Mouse (Mus musculus): ENCODE data around the gene Fto. TPM values are rescaled to one million over a fixed set of nuclear protein-coding genes. Genes with fewer than 3 reads are reported as not detected.

Fto gene
- total RNA-seq, 2 experiments from 2014 or later: 79.7 to 83.3 TPM

DNA sequence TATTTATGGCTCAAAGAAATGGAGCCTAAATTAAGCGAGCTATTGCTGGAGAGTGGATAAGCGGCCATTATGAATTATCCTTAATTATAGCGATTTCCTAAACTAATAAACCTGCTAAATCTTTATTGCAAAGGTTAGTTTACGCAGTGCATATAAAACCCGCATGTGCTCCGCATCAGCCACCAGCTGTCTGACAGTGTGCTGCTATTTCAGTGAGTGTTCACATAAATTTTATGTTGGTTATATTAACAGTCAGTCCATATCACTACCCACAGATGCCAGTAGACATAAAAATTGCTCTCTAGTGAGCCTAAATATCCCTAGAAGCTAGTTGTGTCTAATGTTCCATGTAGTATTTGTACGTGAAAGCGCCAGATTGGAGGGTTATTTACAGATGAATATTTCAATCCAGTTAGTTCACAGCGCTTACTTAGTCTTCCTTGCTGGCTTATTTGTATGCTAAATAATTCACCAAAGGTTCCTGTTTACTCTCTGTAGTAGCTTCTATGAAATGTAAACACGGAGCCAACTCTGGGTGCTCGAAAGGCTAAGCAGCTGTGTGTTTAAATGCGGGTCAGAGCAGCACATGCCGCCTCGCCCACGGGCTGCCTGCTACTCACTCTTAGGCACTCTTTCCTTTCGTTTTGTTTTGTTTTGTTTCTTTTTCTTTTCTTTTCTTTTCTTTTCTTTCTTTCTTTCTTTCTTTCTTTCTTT is 317.2 kb downstream of the Fto start:
- intact Hi-C loops (cut with DNase I): loop anchor here (5.0 kb wide), 1 partner anchor 78 kb away; no protein-coding TSS in a partner anchor
- DNase-seq: no peak

DNA sequence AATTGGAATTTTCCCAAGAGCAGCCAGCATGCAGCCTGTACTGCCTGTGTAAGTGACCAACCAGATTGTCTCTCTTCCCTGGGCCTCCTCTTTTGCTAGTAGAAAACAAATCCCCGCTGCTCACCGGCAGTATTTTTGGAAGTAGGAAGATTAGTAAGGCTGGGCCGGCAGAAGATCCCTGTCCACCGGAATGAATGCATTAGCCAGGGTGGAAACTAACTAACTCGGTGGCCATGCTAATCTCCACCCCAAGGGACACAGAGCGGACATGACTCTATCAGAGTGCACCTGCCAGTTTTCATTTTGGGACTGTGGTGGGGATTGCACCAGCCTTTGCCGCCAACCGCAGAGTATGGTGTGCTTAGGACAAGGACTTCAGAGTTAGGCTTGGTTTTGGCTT is 319.1 kb downstream of the Fto start:
- intact Hi-C loops (cut with DNase I): loop anchor here (5.0 kb wide), 1 partner anchor 80 kb away; no protein-coding TSS in a partner anchor
- peak; percentile 22 to 23 for DNase-seq

DNA sequence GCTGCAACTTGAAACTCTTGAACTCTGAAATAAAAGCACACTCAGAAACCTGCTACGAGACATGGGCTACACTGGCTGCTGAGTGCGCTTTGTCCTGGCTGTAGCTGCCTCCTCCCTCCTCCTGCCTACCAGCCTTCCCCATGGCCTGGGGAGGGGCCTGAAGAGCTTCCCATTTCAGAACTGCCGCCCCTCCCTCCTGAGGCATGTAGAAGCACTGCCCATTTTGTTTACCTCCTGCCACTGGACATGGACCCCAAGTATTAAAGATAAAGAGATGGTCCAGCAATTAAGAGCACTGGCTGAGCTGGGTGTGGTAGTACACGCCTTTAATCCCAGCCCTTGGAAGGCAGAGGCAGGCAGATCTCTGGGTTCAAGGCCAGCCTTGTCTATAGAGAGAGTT is 322.1 kb downstream of the Fto start:
- intact Hi-C loops (cut with DNase I): no loop called here
- DNase-seq: no peak

DNA sequence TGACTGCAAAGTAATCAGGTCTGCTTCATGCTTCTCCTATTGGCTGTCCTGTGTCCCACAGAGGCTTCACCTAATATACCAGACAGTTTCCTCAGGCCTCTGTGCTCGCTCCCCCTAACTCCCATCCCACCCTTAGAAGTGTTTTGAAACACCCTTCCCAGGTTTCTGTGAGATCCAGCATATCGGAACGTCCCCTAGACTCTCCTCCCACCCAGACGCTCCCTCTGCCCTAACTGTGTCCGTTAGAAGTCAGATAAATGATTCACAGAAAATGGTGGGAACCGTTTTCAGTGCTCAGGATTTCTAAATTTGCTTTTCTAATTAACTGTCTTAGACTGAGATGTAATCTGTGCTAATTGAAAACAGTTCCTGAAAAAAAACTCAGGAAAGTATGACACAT is 323.6 kb downstream of the Fto start:
- DNase-seq: no peak
- intact Hi-C loops (cut with DNase I): no loop called here

DNA sequence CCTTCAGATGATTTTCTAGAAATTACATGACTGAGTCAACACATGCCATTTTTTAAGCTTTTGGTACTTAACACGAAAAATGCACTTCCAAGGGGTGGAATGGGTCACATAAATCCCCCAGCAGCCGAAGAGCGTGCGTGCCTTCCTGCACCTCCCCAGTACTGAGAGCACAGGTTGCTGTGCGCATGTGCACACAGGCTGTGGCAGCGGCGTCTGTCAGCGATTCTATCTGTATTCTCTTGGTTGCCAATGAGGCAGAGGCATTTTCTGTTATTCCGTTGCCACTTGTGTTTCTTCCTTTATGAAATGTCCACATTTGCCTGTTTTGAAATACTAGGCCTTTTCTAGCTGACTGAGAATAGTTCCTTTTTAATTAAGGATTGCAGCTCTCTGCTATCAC is 324.4 kb downstream of the Fto start:
- intact Hi-C loops (cut with DNase I): no loop called here

DNA sequence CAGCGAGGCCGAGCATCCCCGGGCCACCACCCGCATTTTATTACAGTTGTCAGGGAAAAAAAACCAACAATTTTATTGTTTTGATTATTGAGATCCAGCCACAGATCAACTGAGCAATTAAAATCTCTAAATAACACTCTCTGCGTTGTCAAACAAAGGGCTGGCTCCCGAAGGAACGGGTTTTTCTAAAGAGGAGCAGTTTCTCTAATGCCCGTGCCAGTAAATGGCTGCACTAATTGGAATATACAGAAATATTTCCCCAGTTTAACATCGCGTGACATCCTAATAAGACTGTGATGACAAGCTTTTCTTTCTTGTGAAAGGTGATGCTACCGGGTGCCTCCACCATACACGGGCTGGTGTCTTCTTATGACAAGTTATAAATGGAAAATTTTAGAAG is 324.9 kb downstream of the Fto start:
- no peak for DNase-seq
- intact Hi-C loops (cut with DNase I): no loop called here

More for the DNA sequence above, 324.4 kb downstream of the Fto start:
- DNase-seq: no peak

DNA sequence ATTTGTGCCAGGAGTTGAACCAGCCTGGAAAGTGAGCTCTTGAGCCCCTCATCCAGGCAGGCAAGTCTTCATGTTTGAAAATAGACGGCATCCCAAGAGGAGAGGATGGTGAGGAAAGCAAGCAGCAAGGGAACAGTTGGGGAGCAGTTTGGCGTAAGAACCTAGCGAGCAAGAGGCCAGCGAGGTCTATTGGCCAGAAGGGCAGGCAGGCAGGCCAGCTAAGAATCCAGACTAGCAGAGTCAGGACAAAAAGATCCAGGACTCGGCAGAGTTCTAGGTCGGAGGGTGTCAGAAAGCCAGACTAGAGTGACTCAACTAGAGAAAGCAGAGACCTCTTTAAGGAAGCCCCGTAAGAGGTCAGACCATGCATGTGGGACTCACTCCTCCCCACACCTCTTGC is 327.1 kb downstream of the Fto start:
- peak in 1 of 2 experiments; percentile 29 for DNase-seq
- intact Hi-C loops (cut with DNase I): no loop called here

DNA sequence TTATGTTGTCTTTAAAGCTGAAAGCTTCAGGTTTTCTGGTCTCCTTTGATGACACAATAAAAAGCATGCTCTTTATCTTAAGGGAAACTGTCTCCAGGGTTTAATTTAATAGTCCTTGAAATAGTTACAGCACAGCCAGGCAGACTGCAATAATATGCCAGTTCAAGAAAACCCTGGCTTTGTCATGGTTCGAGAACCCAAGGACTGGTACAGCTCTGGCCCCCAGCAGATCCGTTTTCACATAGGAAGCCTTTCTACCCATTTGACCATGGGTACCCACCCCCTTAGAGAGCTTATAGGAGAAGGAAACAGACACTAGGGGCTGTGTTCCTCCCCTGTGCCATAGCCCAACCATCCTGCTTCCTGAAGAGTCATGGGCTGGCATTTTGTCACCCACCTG is 332.2 kb downstream of the Fto start:
- intact Hi-C loops (cut with DNase I): no loop called here
- DNase-seq: no peak

DNA sequence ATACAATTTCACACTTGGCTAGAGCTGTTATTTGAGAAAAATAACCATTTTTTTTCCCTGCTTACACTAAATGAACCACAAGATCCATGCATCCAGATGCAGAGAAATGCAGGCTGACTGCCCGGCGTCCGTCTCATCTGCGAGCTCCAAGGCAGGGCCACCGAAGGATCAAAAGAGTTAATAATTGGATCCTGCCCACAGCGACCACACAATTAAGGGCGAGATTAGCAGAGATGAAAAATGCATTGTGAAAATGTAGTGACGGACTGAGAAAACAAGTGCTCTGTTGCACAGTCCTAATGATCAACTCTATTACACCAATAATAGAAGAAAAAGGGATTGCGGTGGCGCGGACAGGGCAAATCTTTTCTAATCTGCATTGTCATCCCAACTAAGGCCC is 334.6 kb downstream of the Fto start:
- intact Hi-C loops (cut with DNase I): no loop called here
- no peak for DNase-seq

DNA sequence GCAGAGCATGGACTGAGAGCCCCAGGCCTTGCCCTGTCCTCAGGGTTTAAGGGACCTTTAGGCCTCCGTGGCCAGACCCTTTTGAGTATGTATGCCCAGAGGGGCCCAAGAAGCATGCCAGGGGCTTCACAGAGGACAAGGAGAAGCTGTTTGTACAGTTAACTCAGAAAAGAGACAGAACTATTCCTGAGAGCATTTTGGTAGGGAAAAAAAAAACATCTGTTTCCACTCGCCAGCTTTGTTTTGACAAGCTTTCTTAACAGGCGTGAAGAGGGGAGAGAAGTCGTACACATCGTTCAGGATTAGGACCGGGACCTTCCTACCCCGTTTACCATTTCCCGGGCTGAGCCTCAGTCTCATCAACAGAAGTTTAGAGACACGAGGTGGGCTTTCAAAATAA is 335.5 kb downstream of the Fto start:
- intact Hi-C loops (cut with DNase I): no loop called here

DNA sequence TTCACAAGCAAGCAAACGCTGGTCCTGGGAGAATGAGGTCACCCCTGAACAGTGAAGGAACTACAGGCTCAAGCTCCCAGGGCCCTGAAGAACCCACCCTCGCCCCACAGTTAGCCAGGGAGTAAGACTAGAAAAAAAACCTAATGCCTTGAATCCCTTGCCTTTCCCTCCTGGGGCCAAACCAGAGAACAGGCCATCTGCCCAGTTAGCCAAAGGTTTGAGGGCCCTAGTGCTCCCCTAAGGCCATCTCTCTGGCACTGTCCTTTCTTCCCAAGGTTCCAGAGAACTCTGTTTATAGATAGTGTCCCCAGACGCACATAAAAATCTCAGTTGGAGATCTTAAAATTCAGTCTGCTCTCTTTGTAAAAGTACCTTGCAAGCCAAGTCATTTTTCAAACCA is 340.2 kb downstream of the Fto start:
- DNase-seq: no peak
- intact Hi-C loops (cut with DNase I): no loop called here

More for the DNA sequence above, 335.5 kb downstream of the Fto start:
- no peak for DNase-seq

DNA sequence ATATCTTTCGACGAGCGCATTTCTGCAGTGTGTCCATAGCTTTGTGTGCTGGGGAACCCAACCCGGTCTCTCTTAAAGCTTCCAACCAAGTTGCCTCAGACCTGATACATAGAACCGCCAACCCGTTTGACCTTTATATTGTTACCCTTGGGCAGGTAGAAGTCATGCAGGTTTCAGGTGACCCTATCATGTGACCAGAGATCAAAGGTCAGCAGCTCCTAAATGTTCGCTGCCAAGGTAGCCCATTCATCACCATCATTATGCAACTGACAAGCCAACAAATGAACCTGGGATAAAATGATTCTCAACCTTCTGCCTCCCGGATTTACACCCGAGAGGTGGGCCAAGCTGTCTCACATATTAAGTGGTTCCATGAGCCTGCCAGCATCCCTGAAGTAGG is 344.1 kb downstream of the Fto start:
- intact Hi-C loops (cut with DNase I): no loop called here
- no peak for DNase-seq

DNA sequence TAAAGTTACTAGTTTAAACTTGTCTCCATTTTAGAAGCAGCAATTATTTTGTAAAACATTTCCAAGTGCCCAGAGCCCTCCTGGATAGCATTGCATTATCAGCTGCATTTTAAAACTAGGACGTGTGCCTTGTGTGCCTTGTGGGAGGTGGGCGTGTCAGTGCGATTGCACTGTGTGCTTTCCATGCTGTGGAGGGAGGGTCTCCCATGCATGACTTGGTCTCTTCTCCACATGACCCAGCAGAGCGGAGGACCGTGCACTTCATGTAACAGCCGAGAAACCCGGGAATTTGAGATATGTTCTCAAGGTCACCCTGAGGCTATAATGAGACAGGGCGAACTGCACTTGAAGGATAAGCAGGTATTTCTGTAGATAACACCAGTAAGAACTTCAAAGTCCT is 347.6 kb downstream of the Fto start:
- intact Hi-C loops (cut with DNase I): no loop called here
- DNase-seq: no peak

DNA sequence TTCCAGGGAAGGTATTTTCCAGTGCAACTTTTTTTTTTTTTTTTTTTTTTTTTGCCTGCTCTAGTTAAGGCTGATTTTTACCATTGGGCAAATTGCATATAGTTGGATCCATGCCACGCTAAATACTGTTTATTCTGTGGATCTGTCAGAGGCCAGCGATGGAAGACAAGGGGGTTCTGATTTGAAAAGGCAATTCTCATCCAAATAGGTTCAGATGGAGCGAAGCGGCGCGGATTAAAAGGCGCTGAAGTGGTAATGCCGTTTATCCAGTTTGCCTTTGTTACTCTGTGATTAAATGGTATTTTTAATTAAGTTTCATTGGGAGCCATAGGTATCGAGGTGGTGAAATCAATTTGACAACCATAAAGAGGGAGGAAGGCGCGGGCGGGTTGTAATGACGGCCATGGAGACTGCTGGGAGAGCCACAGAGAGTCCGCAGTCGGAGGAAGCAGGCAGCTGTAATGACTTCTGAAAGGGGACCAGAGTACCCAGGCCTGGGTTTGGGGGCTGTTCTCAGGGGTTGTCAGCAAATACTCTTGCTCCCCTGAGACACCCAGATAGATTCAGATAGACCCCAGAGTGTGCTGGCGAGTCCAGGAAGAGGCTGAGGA is 356.2 kb downstream of the Fto start:
- DNase-seq: no peak
- intact Hi-C loops (cut with DNase I): no loop called here

DNA sequence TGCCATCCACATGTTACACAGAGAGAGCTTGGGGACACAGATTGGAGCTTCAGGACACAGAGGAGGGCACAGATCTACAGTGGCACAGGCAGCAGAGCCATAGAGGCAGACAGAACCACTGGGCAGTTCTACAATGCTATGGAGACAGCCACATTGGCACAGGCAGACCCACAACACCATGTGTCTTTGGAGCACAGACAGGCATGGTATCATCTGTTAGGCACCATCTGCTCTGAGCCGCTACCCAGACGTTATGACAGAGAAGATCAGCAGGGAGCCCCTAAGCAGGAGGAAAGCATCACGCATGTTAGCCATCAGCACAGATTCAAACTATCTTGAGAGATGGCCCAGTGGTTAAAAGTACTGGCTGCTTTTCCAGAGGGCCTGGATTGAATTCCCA is 363.6 kb downstream of the Fto start:
- no peak for DNase-seq
- intact Hi-C loops (cut with DNase I): no loop called here

DNA sequence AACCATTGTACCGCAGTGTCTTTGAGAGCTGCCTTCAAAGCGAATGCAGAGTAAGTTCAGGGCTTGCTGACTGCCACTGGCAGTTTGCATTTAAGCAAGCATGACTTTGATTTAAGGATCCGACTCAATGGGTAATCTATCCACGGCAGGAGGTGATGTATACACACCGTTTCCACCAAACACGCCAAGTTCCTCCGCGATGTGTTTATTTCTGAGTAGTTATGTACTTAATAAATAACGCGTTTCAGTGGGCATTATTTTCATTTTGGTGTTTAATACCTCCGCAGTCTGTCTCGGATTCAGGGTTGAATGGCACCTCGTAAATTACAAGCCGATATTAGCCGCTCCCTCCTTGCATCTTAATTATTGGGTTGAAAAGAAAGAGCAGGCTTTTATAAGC is 366.1 kb downstream of the Fto start:
- DNase-seq: no peak
- intact Hi-C loops (cut with DNase I): no loop called here

DNA sequence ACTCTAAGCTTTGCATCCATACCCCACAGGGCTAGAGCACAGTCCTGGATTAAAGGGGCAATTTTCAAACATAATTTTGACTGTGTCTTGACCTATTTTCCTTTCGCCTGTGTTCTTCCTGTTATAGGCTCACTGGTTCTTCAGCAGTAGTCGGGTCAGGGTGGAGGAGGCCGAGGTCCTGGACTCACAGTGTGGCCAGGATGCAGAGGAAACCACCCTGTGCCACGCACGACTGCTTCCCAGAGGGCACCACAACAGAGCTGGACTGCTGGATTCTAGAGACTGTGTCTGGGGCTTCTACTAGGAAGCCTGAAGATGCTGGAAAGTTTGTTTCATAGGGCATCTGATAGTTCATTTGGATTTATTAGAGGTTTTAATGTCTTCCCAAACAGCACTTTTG is 366.8 kb downstream of the Fto start:
- no peak for DNase-seq
- intact Hi-C loops (cut with DNase I): no loop called here

DNA sequence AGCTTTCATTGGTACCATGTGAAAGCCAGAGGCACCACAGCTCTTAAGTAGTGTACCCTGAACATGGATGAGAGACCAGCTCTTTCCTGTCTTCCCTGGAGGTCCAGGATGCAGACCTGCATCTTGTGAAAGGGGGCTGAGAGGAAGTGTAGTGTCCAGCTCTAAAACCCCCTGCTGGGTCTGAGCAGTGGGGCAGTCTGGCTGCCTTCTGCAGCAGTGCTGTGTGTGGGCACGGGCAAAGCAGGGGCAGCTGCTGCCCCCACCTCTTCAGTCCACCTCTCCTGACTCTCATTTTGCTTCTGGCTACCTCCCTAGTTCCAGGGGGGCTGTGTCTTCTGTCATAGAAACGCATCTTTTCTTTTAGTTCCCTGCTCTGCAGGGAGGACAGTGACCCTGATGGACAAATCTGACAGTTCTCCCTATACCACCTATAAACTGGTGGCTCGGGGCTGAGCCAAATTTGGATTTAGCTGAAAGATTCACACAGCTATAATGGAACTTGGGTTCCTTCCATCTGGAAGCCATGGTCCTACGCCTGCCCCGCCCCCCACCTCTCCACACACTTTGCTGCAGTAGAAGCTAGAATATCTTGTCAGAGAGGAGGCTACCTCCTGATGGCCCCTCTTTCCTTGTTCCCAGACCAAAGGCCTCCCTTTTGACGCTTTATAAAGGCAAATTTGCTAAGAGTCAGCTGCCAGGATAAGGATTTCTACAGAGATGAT is 371.4 kb downstream of the Fto start:
- intact Hi-C loops (cut with DNase I): no loop called here
- DNase-seq: no peak

DNA sequence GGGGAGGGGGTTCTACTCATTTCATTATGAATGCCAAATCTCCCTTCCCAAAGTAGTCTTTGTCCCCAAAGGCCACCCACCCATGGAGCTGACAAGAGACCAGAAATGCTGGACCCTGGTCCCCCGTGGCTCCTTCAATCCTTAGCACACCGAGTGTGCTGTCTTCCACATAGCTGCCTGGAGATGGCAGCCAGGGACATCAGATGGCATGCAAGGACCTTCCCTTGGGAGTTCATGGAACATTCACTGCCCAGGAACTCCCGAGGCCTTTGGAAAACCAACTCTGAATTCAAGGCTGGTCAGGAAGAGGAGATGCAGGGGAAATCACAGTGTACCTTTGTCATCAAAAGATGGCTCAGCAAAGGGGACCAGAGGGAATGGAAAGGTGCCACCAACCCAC is 372.1 kb downstream of the Fto start:
- peak; percentile 25 to 27 for DNase-seq
- intact Hi-C loops (cut with DNase I): no loop called here

DNA sequence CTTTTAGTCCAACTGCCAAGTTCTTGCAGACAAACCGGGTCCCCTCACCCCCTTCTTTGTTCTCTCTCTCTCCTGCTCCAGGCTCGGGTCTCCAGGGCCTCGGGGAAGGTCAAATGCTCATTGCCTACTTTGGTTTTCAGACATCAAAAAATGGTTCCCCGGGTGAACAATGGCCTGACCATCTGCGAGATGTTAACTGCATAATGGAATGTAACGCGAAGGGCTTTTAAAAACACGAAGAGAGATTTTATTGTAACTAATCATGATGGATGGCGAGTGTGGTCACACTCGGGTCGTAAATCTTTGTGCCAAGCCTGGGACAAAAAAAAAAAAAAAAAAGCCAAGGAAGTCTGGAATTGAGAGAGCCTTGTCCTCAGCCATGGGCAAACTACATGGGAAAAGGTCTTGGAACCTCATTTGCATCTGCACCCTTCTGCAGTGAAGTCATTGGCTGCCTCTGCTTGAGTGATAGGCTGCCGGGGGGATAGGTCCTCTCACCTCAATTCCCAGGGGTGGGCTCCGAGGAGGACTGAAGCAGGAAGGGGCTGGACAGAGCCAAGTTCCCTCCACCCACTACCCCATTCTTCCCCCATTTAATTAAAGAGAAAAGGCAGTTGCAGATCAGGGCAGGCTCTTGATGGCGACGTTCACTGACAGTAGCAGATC is 378.9 kb downstream of the Fto start:
- intact Hi-C loops (cut with DNase I): no loop called here
- DNase-seq: no peak

DNA sequence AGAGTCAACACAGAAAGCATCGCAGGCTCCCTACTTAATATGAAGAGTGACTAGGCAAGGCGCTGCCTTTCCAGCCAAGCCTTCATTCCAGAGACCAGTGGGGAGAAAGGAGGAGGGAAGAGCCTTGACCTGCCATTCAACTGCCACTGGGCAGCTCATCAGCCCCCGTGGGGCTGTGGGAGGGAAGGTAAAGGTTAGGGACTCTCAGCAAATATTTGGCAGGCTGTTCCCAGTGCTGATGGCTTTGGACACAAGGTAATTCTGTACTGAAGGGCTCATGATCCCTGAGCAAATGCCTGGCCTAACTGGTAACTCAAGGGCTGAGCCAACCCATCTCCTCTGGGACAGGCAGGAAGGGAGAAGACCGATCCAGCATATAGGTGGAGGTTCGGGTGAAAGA is 393.2 kb downstream of the Fto start:
- intact Hi-C loops (cut with DNase I): no loop called here
- no peak for DNase-seq

DNA sequence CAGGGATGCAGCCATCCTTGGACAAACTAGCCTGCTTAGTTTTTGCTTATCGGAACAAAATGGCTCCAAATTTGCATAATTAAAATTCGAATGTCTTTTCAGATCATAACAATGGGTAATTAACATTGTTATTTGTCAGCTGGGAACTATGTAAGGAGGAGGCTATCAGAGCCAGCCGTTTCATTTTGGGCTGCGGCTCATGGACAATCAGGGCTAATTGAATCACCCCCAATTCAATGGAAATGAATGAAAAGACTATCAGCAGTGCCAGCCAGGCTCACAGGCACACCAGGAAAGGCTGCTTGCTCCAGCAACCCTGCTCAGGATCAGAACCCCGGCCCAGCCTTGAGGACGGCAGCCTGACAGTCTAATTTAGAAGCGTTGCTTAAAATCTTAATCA is 395.3 kb downstream of the Fto start:
- no peak for DNase-seq
- intact Hi-C loops (cut with DNase I): no loop called here
